Mouse (Mus musculus) kidney, embryonic 14.5 days (tissue): Measurements from ENCODE around the gene Apod. TPM values are rescaled to one million over a fixed set of nuclear protein-coding genes. Genes with fewer than 3 reads are reported as not detected.
A peak's percentile ranks its signal among the peaks of the same experiment; 100 is the strongest.
"Not testable (repeated sequence)": the region's sequence is repeated elsewhere in the genome, so short reads cannot be mapped to it uniquely, and the experiment has no call there.

Source experiments
- ATAC-seq: fragments of 200-750 bp; cut with Nextera tagmentation; 2 replicates; pipeline ENCODE4 v1.8.0; 2017; ENCODE audit warnings: moderate number of reproducible peaks, mild to moderate bottlenecking, moderate TSS enrichment, moderate library complexity; ENCODE audit not compliant: low FRiP score, low TSS enrichment
- H3K27ac ChIP-seq: fragments of 300-500 bp; sonication (generic); 2 replicates; pipeline ENCODE4 v1.5.1; 2014; ENCODE audit warnings: low read depth, mild to moderate bottlenecking, low read length, moderate library complexity, mixed read lengths
- H3K27me3 ChIP-seq: fragments of 300-500 bp; sonication (generic); 2 replicates; pipeline ENCODE4 v1.6.1; 2014; ENCODE audit warnings: mild to moderate bottlenecking, low read length; ENCODE audit not compliant: control insufficient read depth, insufficient read depth
- H3K36me3 ChIP-seq: fragments of 300-500 bp; sonication (generic); 2 replicates; pipeline ENCODE4 v1.6.1; 2014; ENCODE audit warnings: low read length, mixed read lengths; ENCODE audit not compliant: control insufficient read depth, insufficient read depth
- H3K4me1 ChIP-seq: fragments of 300-500 bp; sonication (generic); 2 replicates; pipeline ENCODE4 v1.6.1; 2014; ENCODE audit warnings: low read length, mixed read lengths; ENCODE audit not compliant: control insufficient read depth, insufficient read depth
- H3K4me2 ChIP-seq: fragments of 300-500 bp; sonication (generic); replicated peaks from 2 replicates; pipeline ENCODE4 v1.6.1; 2014; ENCODE audit warnings: low read depth, mild to moderate bottlenecking, low read length
- H3K4me3 ChIP-seq: fragments of 300-500 bp; sonication (generic); 2 replicates; pipeline ENCODE4 v1.5.1; 2014; ENCODE audit warnings: mild to moderate bottlenecking, low read length
- H3K9ac ChIP-seq: fragments of 300-500 bp; sonication (generic); 2 replicates; pipeline ENCODE4 v1.6.1; 2014; ENCODE audit warnings: low read depth, mild to moderate bottlenecking, low read length, moderate library complexity
- H3K9me3 ChIP-seq: fragments of 300-500 bp; sonication (generic); 2 replicates; pipeline ENCODE4 v1.6.1; 2016; ENCODE audit warnings: low read length; ENCODE audit not compliant: control insufficient read depth
- WGBS: fragments of 180-500 bp; shearing (Covaris S2); extraction: QIAGEN DNeasy Blood & Tissue Kit; methylation state at CpG from one replicate; pipeline ENCODE4 v1.1.7; 2014; 5-methylcytosine and 5-hydroxymethylcytosine counted together
- polyA plus RNA-seq: library from polyadenylated mRNA; unstranded; fragments of >200 nt; fragmentation: Nextera tagmentation; extraction: Ambion mirVana; gene quantifications from 2 replicates; pipeline ENCODE4 v1.2.1, GENCODE M21; 2014

Gene Apod
- polyA plus RNA-seq, 1 experiment from 2014 or later = 0.47 TPM

- Histone ChIP-seq H3K9me3 (no peaks in the 10 kb centered on the region), H3K9ac (peak overlapping the region; percentile 45; the same call in 1 of the 2 replicates), H3K36me3 (no peaks in the 10 kb centered on the region), H3K27me3 (no peaks in the 10 kb centered on the region), H3K4me1 (0 out of 2 replicates have a peak, but pooled peaks cover 1% of the 10 kb centered on the region), H3K4me3 (peak overlapping the region; percentile 17; the same call in 1 of the 2 replicates), H3K27ac (no peak overlapping the region), H3K4me2 (peak overlapping the region; percentile 38)
- no peak for ATAC-seq
- WGBS = 12% methylated on average over 14 of the region's 14 CpGs
Observed at GRCm38 (mm10) chr16:31347581-31347980, 33.0 kb upstream of the Apod start.

GRCm38 (mm10) chr16:31342966-31343365, 28.4 kb upstream of the Apod start:
- no peaks in the 10 kb centered on the region for H3K27me3 ChIP-seq
- no peak for ATAC-seq
- no peak overlapping the region for H3K27ac ChIP-seq
- WGBS = 24% methylated on average over 2 of the region's 2 CpGs
- H3K4me2 ChIP-seq = no peak overlapping the region
- no peaks in the 10 kb centered on the region for H3K36me3 ChIP-seq
- H3K9me3 ChIP-seq = no peaks in the 10 kb centered on the region
- 0 out of 2 replicates have a peak, but pooled peaks cover 5% of the 10 kb centered on the region for H3K4me1 ChIP-seq
- no peak overlapping the region for H3K4me3 ChIP-seq
- no peak overlapping the region for H3K9ac ChIP-seq

- no peak overlapping the region for H3K4me3 ChIP-seq
- H3K27me3 ChIP-seq = no peaks in the 10 kb centered on the region
- no peak for ATAC-seq
- no peaks in the 10 kb centered on the region for H3K9me3 ChIP-seq
- H3K4me1 ChIP-seq = 0 out of 2 replicates have a peak, but pooled peaks cover 7% of the 10 kb centered on the region
- WGBS = 24% methylated on average over 5 of the region's 5 CpGs
- H3K27ac ChIP-seq = no peak overlapping the region
- no peak overlapping the region for H3K4me2 ChIP-seq
- H3K36me3 ChIP-seq = no peaks in the 10 kb centered on the region
- H3K9ac ChIP-seq = no peak overlapping the region
Observed at GRCm38 (mm10) chr16:31342556-31342955, 27.9 kb upstream of the Apod start.

GRCm38 (mm10) chr16:31339332-31339731, 24.7 kb upstream of the Apod start:
- Histone ChIP-seq H3K4me2 (no peak overlapping the region), H3K27me3 (no peaks in the 10 kb centered on the region), H3K4me3 (no peak overlapping the region), H3K9ac (no peak overlapping the region), H3K9me3 (no peaks in the 10 kb centered on the region), H3K27ac (no peak overlapping the region), H3K36me3 (no peaks in the 10 kb centered on the region), H3K4me1 (0 out of 2 replicates have a peak, but pooled peaks cover 7% of the 10 kb centered on the region)
- 26% methylated on average over 5 of the region's 5 CpGs for WGBS
- no peak for ATAC-seq

- 24% methylated on average over 3 of the region's 3 CpGs for WGBS
- no peaks in the 10 kb centered on the region for H3K27me3 ChIP-seq
Observed at GRCm38 (mm10) chr16:31337956-31338355, 23.3 kb upstream of the Apod start.

GRCm38 (mm10) chr16:31334796-31335195, 20.2 kb upstream of the Apod start:
- H3K36me3 ChIP-seq = no peaks in the 10 kb centered on the region
- no peak overlapping the region for H3K4me2 ChIP-seq
- ATAC-seq = no peak
- H3K9me3 ChIP-seq = no peaks in the 10 kb centered on the region
- no peaks in the 10 kb centered on the region for H3K27me3 ChIP-seq
- 31% methylated on average over 5 of the region's 5 CpGs for WGBS
- H3K9ac ChIP-seq = no peak overlapping the region
- H3K4me3 ChIP-seq = no peak overlapping the region
- H3K4me1 ChIP-seq = 0 out of 2 replicates have a peak, but pooled peaks cover 5% of the 10 kb centered on the region
- no peak overlapping the region for H3K27ac ChIP-seq

More at GRCm38 (mm10) chr16:31337956-31338355, 23.3 kb upstream of the Apod start:
- Histone ChIP-seq H3K4me1 (0 out of 2 replicates have a peak, but pooled peaks cover 7% of the 10 kb centered on the region), H3K9me3 (no peaks in the 10 kb centered on the region), H3K4me2 (no peak overlapping the region), H3K27ac (no peak overlapping the region), H3K36me3 (no peaks in the 10 kb centered on the region), H3K4me3 (no peak overlapping the region), H3K9ac (no peak overlapping the region)
- ATAC-seq = no peak

- ATAC-seq = no peak
- no peak overlapping the region for H3K9ac ChIP-seq
- H3K9me3 ChIP-seq = no peaks in the 10 kb centered on the region
- H3K4me1 ChIP-seq = no peaks in the 10 kb centered on the region
- no peak overlapping the region for H3K4me2 ChIP-seq
- H3K4me3 ChIP-seq = no peak overlapping the region
- no peaks in the 10 kb centered on the region for H3K27me3 ChIP-seq
- H3K27ac ChIP-seq = no peak overlapping the region
- H3K36me3 ChIP-seq = no peaks in the 10 kb centered on the region
Observed at GRCm38 (mm10) chr16:31332586-31332985, 18.0 kb upstream of the Apod start.

GRCm38 (mm10) chr16:31330970-31331369, 16.4 kb upstream of the Apod start:
- not testable (repeated sequence) for H3K4me3 ChIP-seq, H3K27me3 ChIP-seq, H3K9me3 ChIP-seq, ATAC-seq, H3K9ac ChIP-seq, H3K36me3 ChIP-seq, H3K27ac ChIP-seq, H3K4me2 ChIP-seq
- H3K4me1 ChIP-seq = peaks cover 12% of the 10 kb centered on the region; the same call in 1 of the 2 replicates
- WGBS = 90% methylated on average over 6 of the region's 6 CpGs

GRCm38 (mm10) chr16:31329668-31330067, 15.1 kb upstream of the Apod start:
- no peak for ATAC-seq
- Histone ChIP-seq H3K27ac (no peak overlapping the region), H3K9ac (no peak overlapping the region), H3K9me3 (no peaks in the 10 kb centered on the region), H3K36me3 (no peaks in the 10 kb centered on the region), H3K27me3 (no peaks in the 10 kb centered on the region), H3K4me3 (no peak overlapping the region), H3K4me1 (peaks cover 14% of the 10 kb centered on the region; the same call in 1 of the 2 replicates), H3K4me2 (no peak overlapping the region)
- WGBS = 53% methylated on average over 2 of the region's 2 CpGs
